Mouse (Mus musculus) hindbrain, embryonic 14.5 days (tissue): Measurements from ENCODE around the gene Mrps15. TPM values are rescaled to one million over a fixed set of nuclear protein-coding genes. Genes with fewer than 3 reads are reported as not detected.
"Not testable (repeated sequence)": the region's sequence is repeated elsewhere in the genome, so short reads cannot be mapped to it uniquely, and the experiment has no call there.

Experiments
- ATAC-seq: fragments of 200-750 bp; cut with Nextera tagmentation; 2 replicates; pipeline ENCODE4 v1.8.0; 2017; ENCODE audit warnings: moderate number of reproducible peaks, mild to moderate bottlenecking, moderate TSS enrichment, moderate library complexity; ENCODE audit not compliant: low FRiP score
- DNase-seq: peaks from one replicate; pipeline ENCODE4 v3.0.0-alpha.2; 2015; ENCODE audit warnings: low spot score
- H3K27ac ChIP-seq: fragments of 300-500 bp; sonication (generic); 2 replicates; pipeline ENCODE4 v1.5.1; 2014; ENCODE audit warnings: mild to moderate bottlenecking, moderate library complexity
- H3K27me3 ChIP-seq: fragments of 300-500 bp; sonication (generic); 2 replicates; pipeline ENCODE4 v1.6.1; 2014; ENCODE audit warnings: mild to moderate bottlenecking, low read length, mixed read lengths; ENCODE audit not compliant: control insufficient read depth, insufficient read depth
- H3K36me3 ChIP-seq: fragments of 300-500 bp; sonication (generic); replicated peaks from 2 replicates; pipeline ENCODE4 v1.6.1; 2014; ENCODE audit not compliant: control insufficient read depth, insufficient read depth
- H3K4me1 ChIP-seq: fragments of 300-500 bp; sonication (generic); replicated peaks from 2 replicates; pipeline ENCODE4 v1.6.1; 2014; ENCODE audit warnings: antibody characterized with exemption, low read length, mixed read lengths; ENCODE audit not compliant: control insufficient read depth, insufficient read depth
- H3K4me2 ChIP-seq: fragments of 300-500 bp; sonication (generic); replicated peaks from 2 replicates; pipeline ENCODE4 v1.6.1; 2014; ENCODE audit warnings: mild to moderate bottlenecking, moderate library complexity
- H3K4me3 ChIP-seq: fragments of 300-500 bp; sonication (generic); replicated peaks from 2 replicates; pipeline ENCODE4 v1.5.1; 2014; ENCODE audit warnings: mild to moderate bottlenecking, low read length
- H3K9ac ChIP-seq: fragments of 300-500 bp; sonication (generic); 2 replicates; pipeline ENCODE4 v1.6.1; 2014
- H3K9me3 ChIP-seq: fragments of 300-500 bp; sonication (generic); 2 replicates; pipeline ENCODE4 v1.6.1; 2016; ENCODE audit warnings: low read length; ENCODE audit not compliant: control insufficient read depth
- WGBS: fragments of 180-500 bp; shearing (Covaris S2); extraction: QIAGEN DNeasy Blood & Tissue Kit; methylation state at CpG from one replicate; pipeline ENCODE4 v1.1.7; 2014; 5-methylcytosine and 5-hydroxymethylcytosine counted together
- polyA plus RNA-seq: library from polyadenylated mRNA; unstranded; fragments of >200 nt; fragmentation: Nextera tagmentation; extraction: Ambion mirVana; gene quantifications from 2 replicates; pipeline ENCODE4 v1.2.1, GENCODE M21; 2014

Gene Mrps15
- polyA plus RNA-seq, 1 experiment from 2014 or later: 121 TPM

- H3K27me3 ChIP-seq: no peaks in the 10 kb centered on the region
- no peak overlapping the region for H3K4me3 ChIP-seq
- ATAC-seq (no peak), DNase-seq (no peak)
- WGBS: 82% methylated on average over 4 of the region's 4 CpGs
- no peak overlapping the region for H3K4me2 ChIP-seq
- H3K36me3 ChIP-seq: peaks cover 18% of the 10 kb centered on the region; the same call in 1 of the 2 replicates
- no peaks in the 10 kb centered on the region for H3K4me1 ChIP-seq
- H3K9ac ChIP-seq: no peak overlapping the region
- no peak overlapping the region for H3K27ac ChIP-seq
- H3K9me3 ChIP-seq: no peaks in the 10 kb centered on the region
Observed at GRCm38 (mm10) chr4:126090848-126091124, 44.1 kb downstream of the Mrps15 start.

GRCm38 (mm10) chr4:126091873-126092272 is 45.1 kb downstream of the Mrps15 start:
- H3K36me3 ChIP-seq: peaks cover 18% of the 10 kb centered on the region; the same call in 1 of the 2 replicates
- ATAC-seq (no peak), DNase-seq (no peak)
- H3K4me3 ChIP-seq: no peak overlapping the region
- no peak overlapping the region for H3K9ac ChIP-seq
- H3K4me2 ChIP-seq: no peak overlapping the region
- H3K4me1 ChIP-seq: no peaks in the 10 kb centered on the region
- H3K9me3 ChIP-seq: no peaks in the 10 kb centered on the region
- H3K27ac ChIP-seq: no peak overlapping the region
- no peaks in the 10 kb centered on the region for H3K27me3 ChIP-seq
- 89% methylated on average over 8 of the region's 8 CpGs for WGBS

- DNase-seq, ATAC-seq, H3K4me1 ChIP-seq, H3K9me3 ChIP-seq, H3K27me3 ChIP-seq, H3K36me3 ChIP-seq, H3K9ac ChIP-seq: not testable (repeated sequence)
- Histone ChIP-seq H3K4me2 (peak overlapping the region; percentile 57), H3K27ac (0 out of 2 replicates have a peak overlapping the region, but pooled peaks have one; percentile 79), H3K4me3 (peak overlapping the region; percentile 50; the same call in 1 of the 2 replicates)
- WGBS: 63% methylated on average over 14 of the region's 14 CpGs
Observed at GRCm38 (mm10) chr4:126095622-126096430, 49.1 kb downstream of the Mrps15 start.

- Histone ChIP-seq H3K4me2 (peak within 1 kb of the TSS; percentile 57), H3K27me3 (no peaks in the 10 kb centered on the region), H3K4me1 (no peaks in the 10 kb centered on the region), H3K9me3 (no peaks in the 10 kb centered on the region), H3K4me3 (peak within 1 kb of the TSS; percentile 50), H3K27ac (peak within 1 kb of the TSS; percentile 79), H3K9ac (peak within 1 kb of the TSS; percentile 68), H3K36me3 (no peaks in the 10 kb centered on the region)
- WGBS: 3% methylated on average over 37 of the region's 37 CpGs
- peak; percentile 95 for DNase-seq
- peak; percentile 97 for ATAC-seq
Observed at GRCm38 (mm10) chr4:126096464-126097111, 49.9 kb downstream of the Mrps15 start, which contains the start of gene Lsm10. Lsm10 (plus strand) TSS chr4:126096623.

- H3K4me1 ChIP-seq: peaks cover 4% of the 10 kb centered on the region
- DNase-seq (no peak), ATAC-seq (no peak)
- H3K9me3 ChIP-seq: no peaks in the 10 kb centered on the region
- H3K9ac ChIP-seq: no peak overlapping the region
- H3K27ac ChIP-seq: no peak overlapping the region
- no peak overlapping the region for H3K4me2 ChIP-seq
- H3K27me3 ChIP-seq: no peaks in the 10 kb centered on the region
- H3K4me3 ChIP-seq: no peak overlapping the region
- no peaks in the 10 kb centered on the region for H3K36me3 ChIP-seq
- WGBS: 94% methylated on average over 20 of the region's 20 CpGs
Observed at GRCm38 (mm10) chr4:126097711-126098253, 51.1 kb downstream of the Mrps15 start.

GRCm38 (mm10) chr4:126099365-126099764 is 52.6 kb downstream of the Mrps15 start:
- no peaks in the 10 kb centered on the region for H3K36me3 ChIP-seq
- no peak overlapping the region for H3K9ac ChIP-seq
- 98% methylated on average over 3 of the region's 3 CpGs for WGBS
- DNase-seq: no peak
- no peak overlapping the region for H3K27ac ChIP-seq
- no peak overlapping the region for H3K4me3 ChIP-seq
- no peaks in the 10 kb centered on the region for H3K27me3 ChIP-seq
- peaks cover 11% of the 10 kb centered on the region for H3K4me1 ChIP-seq
- no peak for ATAC-seq
- H3K9me3 ChIP-seq: no peaks in the 10 kb centered on the region
- no peak overlapping the region for H3K4me2 ChIP-seq

- Histone ChIP-seq H3K4me3 (no peak overlapping the region), H3K4me1 (peaks cover 25% of the 10 kb centered on the region), H3K27me3 (no peaks in the 10 kb centered on the region), H3K27ac (no peak overlapping the region), H3K9me3 (no peaks in the 10 kb centered on the region), H3K36me3 (no peaks in the 10 kb centered on the region), H3K9ac (no peak overlapping the region), H3K4me2 (no peak overlapping the region)
- 84% methylated on average over 3 of the region's 3 CpGs for WGBS
- ATAC-seq (no peak), DNase-seq (no peak)
Observed at GRCm38 (mm10) chr4:126100764-126101163, 54.0 kb downstream of the Mrps15 start.

- no peak for DNase-seq
Observed at GRCm38 (mm10) chr4:126102061-126102841, 55.5 kb downstream of the Mrps15 start.

More at GRCm38 (mm10) chr4:126102061-126102841, 55.5 kb downstream of the Mrps15 start:
- H3K9me3 ChIP-seq: no peaks in the 10 kb centered on the region
- H3K27ac ChIP-seq: peak overlapping the region; percentile 90
- no peak for ATAC-seq
- no peaks in the 10 kb centered on the region for H3K36me3 ChIP-seq
- no peak overlapping the region for H3K4me3 ChIP-seq
- H3K9ac ChIP-seq: no peak overlapping the region
- peak overlapping the region; percentile 81 for H3K4me2 ChIP-seq
- no peaks in the 10 kb centered on the region for H3K27me3 ChIP-seq
- H3K4me1 ChIP-seq: peaks cover 31% of the 10 kb centered on the region
- 39% methylated on average over 7 of the region's 7 CpGs for WGBS
